Mouse (Mus musculus) thymus, adult 2 months (tissue): ENCODE measurements around the gene Efl1. TPM values are rescaled to one million over a fixed set of nuclear protein-coding genes. Genes with fewer than 3 reads are reported as not detected.

Source experiments
- DNase-seq: peaks from one replicate; pipeline ENCODE4 v3.0.0; 2021
- H3K27ac ChIP-seq: fragments of 200-500 bp; 2 replicates; pipeline ENCODE4 v1.5.1; 2012; ENCODE audit warnings: low read length, control low read depth; ENCODE audit not compliant: control insufficient read depth, insufficient read depth
- H3K27me3 ChIP-seq: fragments of 200-500 bp; 2 replicates; pipeline ENCODE4 v1.6.1; 2012; ENCODE audit warnings: mild to moderate bottlenecking, low read length, moderate library complexity, mixed read lengths; ENCODE audit not compliant: control insufficient read depth, insufficient read depth
- H3K36me3 ChIP-seq: fragments of 200-500 bp; 2 replicates; pipeline ENCODE4 v1.6.1; 2012; ENCODE audit warnings: mild to moderate bottlenecking, low read length, moderate library complexity; ENCODE audit not compliant: control insufficient read depth, insufficient read depth
- H3K4me1 ChIP-seq: fragments of 200-500 bp; replicated peaks from 2 replicates; pipeline ENCODE4 v1.6.1; 2012; ENCODE audit warnings: low read length; ENCODE audit not compliant: control insufficient read depth, insufficient read depth
- H3K4me3 ChIP-seq: fragments of 200-500 bp; 2 replicates; pipeline ENCODE4 v1.5.1; 2012; ENCODE audit warnings: mild to moderate bottlenecking, low read length, control low read depth, moderate library complexity; ENCODE audit not compliant: control insufficient read depth, insufficient read depth
- CTCF ChIP-seq: fragments of 200-500 bp; IDR thresholded peaks from 2 replicates; pipeline ENCODE4 v1.5.1; 2012; ENCODE audit warnings: mild to moderate bottlenecking, control low read depth, low read length, moderate library complexity, borderline replicate concordance; ENCODE audit not compliant: control insufficient read depth, poor library complexity, insufficient read depth; ENCODE audit errors: extremely low read depth
- POLR2A ChIP-seq: fragments of 200-500 bp; IDR thresholded peaks from 2 replicates; pipeline ENCODE4 v1.6.1; 2012; ENCODE audit warnings: mild to moderate bottlenecking, low read length, control low read depth, moderate library complexity; ENCODE audit not compliant: control insufficient read depth, poor library complexity, insufficient read depth; ENCODE audit errors: extremely low read depth
- WGBS: fragments of 180-500 bp; shearing (Covaris S2); methylation state at CpG from one replicate; pipeline ENCODE4 v1.1.7; 2018; 5-methylcytosine and 5-hydroxymethylcytosine counted together
- polyA plus RNA-seq: library from polyadenylated mRNA; depleted of rRNA; stranded (reverse); fragments of >200 nt; gene quantifications from 2 replicates; pipeline ENCODE4 v1.2.3, GENCODE M21; 2012; rRNA removed

Gene Efl1
- polyA plus RNA-seq, 1 experiment, result 7.9 TPM

GRCm38 (mm10) chr7:82810799-82811139 lies 162.4 kb downstream of the Efl1 start:
- Histone ChIP-seq H3K4me3 (no peak overlapping the region), H3K4me1 (no peaks in the 10 kb centered on the region), H3K36me3 (no peaks in the 10 kb centered on the region), H3K27me3 (no peaks in the 10 kb centered on the region), H3K27ac (no peak overlapping the region)
- DNase-seq, result no peak
- WGBS, result 98% methylated on average over 5 of the region's 5 CpGs
- no peak for TF ChIP-seq CTCF
- no peak for TF ChIP-seq POLR2A

GRCm38 (mm10) chr7:82811140-82811851 lies 162.9 kb downstream of the Efl1 start:
- DNase-seq, result no peak
- WGBS, result 83% methylated on average over 19 of the region's 19 CpGs

GRCm38 (mm10) chr7:82812186-82813155 lies 164.1 kb downstream of the Efl1 start:
- Histone ChIP-seq H3K4me1 (no peaks in the 10 kb centered on the region), H3K36me3 (no peaks in the 10 kb centered on the region), H3K27me3 (no peaks in the 10 kb centered on the region), H3K4me3 (no peak overlapping the region), H3K27ac (no peak overlapping the region)
- TF ChIP-seq POLR2A, result no peak
- TF ChIP-seq CTCF, result no peak
- WGBS, result 94% methylated on average over 19 of the region's 19 CpGs
- DNase-seq, result no peak

More at GRCm38 (mm10) chr7:82811140-82811851, 162.9 kb downstream of the Efl1 start:
- Histone ChIP-seq H3K4me1 (no peaks in the 10 kb centered on the region), H3K27ac (no peak overlapping the region), H3K36me3 (no peaks in the 10 kb centered on the region), H3K4me3 (no peak overlapping the region), H3K27me3 (no peaks in the 10 kb centered on the region)
- TF ChIP-seq CTCF (no peak), POLR2A (no peak)

- WGBS, result 96% methylated on average over 7 of the region's 7 CpGs
- Histone ChIP-seq H3K4me1 (peaks cover 5% of the 10 kb centered on the region), H3K36me3 (no peaks in the 10 kb centered on the region), H3K4me3 (no peak overlapping the region), H3K27me3 (no peaks in the 10 kb centered on the region), H3K27ac (no peak overlapping the region)
- TF ChIP-seq POLR2A, result no peak
- no peak for TF ChIP-seq CTCF
- no peak for DNase-seq
Observed at GRCm38 (mm10) chr7:82819541-82819940, 171.1 kb downstream of the Efl1 start.

GRCm38 (mm10) chr7:82820661-82821060 lies 172.2 kb downstream of the Efl1 start:
- Histone ChIP-seq H3K36me3 (no peaks in the 10 kb centered on the region), H3K27me3 (no peaks in the 10 kb centered on the region), H3K4me3 (no peak overlapping the region), H3K27ac (no peak overlapping the region), H3K4me1 (peaks cover 5% of the 10 kb centered on the region)
- WGBS, result 29% methylated on average over 4 of the region's 4 CpGs
- TF ChIP-seq CTCF (no peak), POLR2A (no peak)
- peak; percentile 26 for DNase-seq

GRCm38 (mm10) chr7:82821501-82821900 lies 173.1 kb downstream of the Efl1 start:
- Histone ChIP-seq H3K4me1 (peaks cover 5% of the 10 kb centered on the region), H3K4me3 (no peak overlapping the region), H3K36me3 (no peaks in the 10 kb centered on the region), H3K27ac (no peak overlapping the region), H3K27me3 (no peaks in the 10 kb centered on the region)
- WGBS, result 93% methylated on average over 3 of the region's 3 CpGs
- TF ChIP-seq CTCF (no peak), POLR2A (no peak)
- DNase-seq, result no peak

GRCm38 (mm10) chr7:82822528-82822927 lies 174.1 kb downstream of the Efl1 start:
- no peaks in the 10 kb centered on the region for H3K27me3 ChIP-seq

More at GRCm38 (mm10) chr7:82822528-82822927, 174.1 kb downstream of the Efl1 start:
- 100% methylated on average over 1 of the region's 1 CpGs for WGBS
- H3K36me3 ChIP-seq, result no peaks in the 10 kb centered on the region
- DNase-seq, result no peak
- no peak overlapping the region for H3K4me3 ChIP-seq
- peaks cover 5% of the 10 kb centered on the region for H3K4me1 ChIP-seq
- H3K27ac ChIP-seq, result no peak overlapping the region
- no peak for TF ChIP-seq CTCF
- TF ChIP-seq POLR2A, result no peak

Other genes starting within 250 kb of the Efl1 start
- 1.2 and 1.6 TPM in 2 replicates for gene Saxo2, start 86 bp upstream of the Efl1 start, polyA plus RNA-seq
- 75.3 and 77.1 TPM in 2 replicates for gene Mex3b, start 218.7 kb downstream of the Efl1 start, polyA plus RNA-seq